7 mouse cellular contexts compared by ENCODE assay signal in genomic region chr7:101896104-101897066, GRCm38 (mm10). TPM values are rescaled to one million over a fixed set of nuclear protein-coding genes. Genes with fewer than 3 reads are reported as not detected.
DNase-seq lines count a peak whose midpoint lies in the region; ATAC-seq lines count a peak whose summit lies in the region.

No protein-coding gene starts in this region.

- H3K4me1 ChIP-seq in embryonic facial prominence, embryonic 12.5 days = 0 out of 2 replicates have a peak, but pooled peaks cover 5% of the 10 kb centered on the region
- H3K4me1 ChIP-seq in limb, embryonic 11.5 days (ENCODE audit: control insufficient read depth, insufficient read depth, low read length) = 0 out of 2 replicates have a peak, but pooled peaks cover 2% of the 10 kb centered on the region
- H3K4me1 ChIP-seq in midbrain, embryonic 14.5 days (ENCODE audit: control insufficient read depth, insufficient read depth, low read length) = peaks cover 4% of the 10 kb centered on the region; the same call in 1 of the 2 replicates

- no peaks in the 10 kb centered on the region for H3K9me3 ChIP-seq in embryonic facial prominence, embryonic 12.5 days
- H3K9me3 ChIP-seq in limb, embryonic 11.5 days (ENCODE audit: control insufficient read depth, low read length) = no peaks in the 10 kb centered on the region
- H3K9me3 ChIP-seq in midbrain, embryonic 14.5 days (ENCODE audit: control insufficient read depth, low read length) = no peaks in the 10 kb centered on the region

- peak; percentile 98 for ATAC-seq in embryonic facial prominence, embryonic 12.5 days (ENCODE audit: insufficient number of reproducible peaks, insufficient read depth, low FRiP score, low TSS enrichment)
- peak; percentile 99 for ATAC-seq in limb, embryonic 11.5 days (ENCODE audit: insufficient number of reproducible peaks, low FRiP score, low TSS enrichment, low read depth)
- peak; percentile 98 for ATAC-seq in midbrain, embryonic 14.5 days (ENCODE audit: low FRiP score, low TSS enrichment)

- no peaks in the 10 kb centered on the region for H3K36me3 ChIP-seq in embryonic facial prominence, embryonic 12.5 days
- no peaks in the 10 kb centered on the region; the same call in 1 of the 2 replicates for H3K36me3 ChIP-seq in limb, embryonic 11.5 days (ENCODE audit: control insufficient read depth, insufficient read depth, low read length)
- no peaks in the 10 kb centered on the region for H3K36me3 ChIP-seq in midbrain, embryonic 14.5 days (ENCODE audit: control insufficient read depth, insufficient read depth, low read length)

- H3K4me3 ChIP-seq in embryonic facial prominence, embryonic 12.5 days = peak overlapping the region; percentile 43
- H3K4me3 ChIP-seq in limb, embryonic 11.5 days (ENCODE audit: low read depth, low read length) = peak overlapping the region; percentile 55
- peak overlapping the region; percentile 52 for H3K4me3 ChIP-seq in midbrain, embryonic 14.5 days (replicated peaks; ENCODE audit: low read depth, low read length)

- peak overlapping the region; percentile 49 for H3K4me2 ChIP-seq in embryonic facial prominence, embryonic 12.5 days (replicated peaks)
- H3K4me2 ChIP-seq in limb, embryonic 11.5 days (ENCODE audit: low read depth, severe bottlenecking) = peak overlapping the region; percentile 35
- H3K4me2 ChIP-seq in midbrain, embryonic 14.5 days (ENCODE audit: low read length) = peak overlapping the region; percentile 56

- under 1% methylated on average over 57 of the region's 57 CpGs for WGBS in embryonic facial prominence, embryonic 12.5 days
- under 1% methylated on average over 57 of the region's 57 CpGs for WGBS in limb, embryonic 11.5 days
- WGBS in midbrain, embryonic 14.5 days = under 1% methylated on average over 57 of the region's 57 CpGs

- H3K27ac ChIP-seq in embryonic facial prominence, embryonic 12.5 days = peak overlapping the region; percentile 84
- H3K27ac ChIP-seq in limb, embryonic 11.5 days (replicated peaks; ENCODE audit: low read depth, low read length) = peak overlapping the region; percentile 86
- peak overlapping the region; percentile 87 for H3K27ac ChIP-seq in midbrain, embryonic 14.5 days (replicated peaks; ENCODE audit: low read depth, low read length)

- DNase-seq in adrenal gland, postnatal 25 days = peak; percentile 93
- DNase-seq in heart, adult 11 months = peak; percentile 100
- DNase-seq in kidney, adult 18-20 months = peak; percentile 96
- peak; percentile 96 for DNase-seq in limb, embryonic 11.5 days (ENCODE audit: low spot score)
- peak; percentile 98 for DNase-seq in midbrain, embryonic 14.5 days
- DNase-seq in spleen, adult 18-20 months = peak; percentile 93 to 94

- peak overlapping the region; percentile 56 for H3K9ac ChIP-seq in embryonic facial prominence, embryonic 12.5 days
- peak overlapping the region; percentile 64 for H3K9ac ChIP-seq in limb, embryonic 11.5 days (ENCODE audit: low read length)
- peak overlapping the region; percentile 57 for H3K9ac ChIP-seq in midbrain, embryonic 14.5 days (replicated peaks; ENCODE audit: low read length)

- H3K27me3 ChIP-seq in embryonic facial prominence, embryonic 12.5 days = no peaks in the 10 kb centered on the region
- H3K27me3 ChIP-seq in limb, embryonic 11.5 days (ENCODE audit: control insufficient read depth, insufficient read depth, low read length) = no peaks in the 10 kb centered on the region
- no peaks in the 10 kb centered on the region for H3K27me3 ChIP-seq in midbrain, embryonic 14.5 days (ENCODE audit: control insufficient read depth, insufficient read depth, low read length)

RNA-seq across cellular contexts. Expression of gene Lamtor1, which starts 9.3 kb away (rescaled TPM):
- total RNA-seq in adrenal gland, postnatal 25 days (2021) = 99.9 and 103 TPM in 2 replicates
- polyA plus RNA-seq in embryonic facial prominence, embryonic 12.5 days (2016; fragmentation: Nextera tagmentation; extraction: Ambion mirVana) = 153 and 158 TPM in 2 replicates
- polyA plus RNA-seq in limb, embryonic 11.5 days (2014; fragmentation: Nextera tagmentation; extraction: Ambion mirVana) = 139 and 150 TPM in 2 replicates
- 139 and 150 TPM in 2 replicates for polyA plus RNA-seq in midbrain, embryonic 14.5 days (2014; fragmentation: Nextera tagmentation; extraction: Ambion mirVana)

RNA-seq across cellular contexts. Expression of gene Tomt, which starts 9.8 kb away (rescaled TPM):
- not detected in 2 replicates for total RNA-seq in adrenal gland, postnatal 25 days (2021)
- 0.61 and 0.65 TPM in 2 replicates for polyA plus RNA-seq in embryonic facial prominence, embryonic 12.5 days (2016; fragmentation: Nextera tagmentation; extraction: Ambion mirVana)
- polyA plus RNA-seq in limb, embryonic 11.5 days (2014; fragmentation: Nextera tagmentation; extraction: Ambion mirVana) = 0.40 and 0.78 TPM in 2 replicates
- polyA plus RNA-seq in midbrain, embryonic 14.5 days (2014; fragmentation: Nextera tagmentation; extraction: Ambion mirVana) = 0.27 and 0.33 TPM in 2 replicates

RNA-seq across cellular contexts. Expression of gene Folr1, which starts 25.8 kb away (rescaled TPM):
- 6.8 and 7.9 TPM in 2 replicates for total RNA-seq in adrenal gland, postnatal 25 days (2021)
- polyA plus RNA-seq in embryonic facial prominence, embryonic 12.5 days (2016; fragmentation: Nextera tagmentation; extraction: Ambion mirVana) = 1.1 and 1.2 TPM in 2 replicates
- polyA plus RNA-seq in limb, embryonic 11.5 days (2014; fragmentation: Nextera tagmentation; extraction: Ambion mirVana) = not detected in 2 replicates
- polyA plus RNA-seq in midbrain, embryonic 14.5 days (2014; fragmentation: Nextera tagmentation; extraction: Ambion mirVana) = 6.7 and 7.9 TPM in 2 replicates

RNA-seq across cellular contexts. Expression of gene Anapc15, which starts 32.9 kb away (rescaled TPM):
- 26.7 and 41.7 TPM in 2 replicates for total RNA-seq in adrenal gland, postnatal 25 days (2021)
- 75.5 and 76.6 TPM in 2 replicates for polyA plus RNA-seq in embryonic facial prominence, embryonic 12.5 days (2016; fragmentation: Nextera tagmentation; extraction: Ambion mirVana)
- 97.6 and 98.8 TPM in 2 replicates for polyA plus RNA-seq in limb, embryonic 11.5 days (2014; fragmentation: Nextera tagmentation; extraction: Ambion mirVana)
- 77.1 and 81.6 TPM in 2 replicates for polyA plus RNA-seq in midbrain, embryonic 14.5 days (2014; fragmentation: Nextera tagmentation; extraction: Ambion mirVana)

RNA-seq across cellular contexts. Expression of gene Lrrc51, which starts 37.3 kb away (rescaled TPM):
- 13.3 and 17.2 TPM in 2 replicates for total RNA-seq in adrenal gland, postnatal 25 days (2021)
- 8.8 and 9.8 TPM in 2 replicates for polyA plus RNA-seq in embryonic facial prominence, embryonic 12.5 days (2016; fragmentation: Nextera tagmentation; extraction: Ambion mirVana)
- 13.2 TPM in 2 replicates for polyA plus RNA-seq in limb, embryonic 11.5 days (2014; fragmentation: Nextera tagmentation; extraction: Ambion mirVana)
- polyA plus RNA-seq in midbrain, embryonic 14.5 days (2014; fragmentation: Nextera tagmentation; extraction: Ambion mirVana) = 7.4 and 10.7 TPM in 2 replicates

Comparison
In these comparisons a context has a peak if more than half of its experiments do, and no peak if none do; other contexts are left out.
1. Peak in every context shown above with its lines: DNase-seq, ATAC-seq, H3K4me3 ChIP-seq and H3K27ac ChIP-seq.